Mouse (Mus musculus) cortical plate, adult 2 months (tissue): ENCODE measurements at regions not wholly inside any gene's neighbourhood (a gene's known extent, or its start where the extent isn't known, plus 50 kb on each side); places are given as distances from the start of the nearest gene placed in this dataset.

Experiments used
- H3K27ac ChIP-seq: fragments of 200-500 bp; 2 replicates; pipeline ENCODE4 v1.5.1; 2012; ENCODE audit warnings: low read length, control low read depth, inconsistent platforms; ENCODE audit not compliant: insufficient read depth
- H3K4me1 ChIP-seq: fragments of 200-500 bp; 2 replicates; pipeline ENCODE4 v1.6.1; 2011; ENCODE audit warnings: low read length; ENCODE audit not compliant: control insufficient read depth, insufficient read depth
- H3K4me3 ChIP-seq: fragments of 200-500 bp; 2 replicates; pipeline ENCODE4 v1.5.1; 2011; ENCODE audit warnings: mild to moderate bottlenecking, low read length, control low read depth; ENCODE audit not compliant: insufficient read depth
- CTCF ChIP-seq: fragments of 200-500 bp; IDR thresholded peaks from 2 replicates; pipeline ENCODE4 v1.5.1; 2011; ENCODE audit warnings: mild to moderate bottlenecking, control low read depth, low read length; ENCODE audit not compliant: insufficient read depth; ENCODE audit errors: extremely low read depth
- POLR2A ChIP-seq: fragments of 200-500 bp; IDR thresholded peaks from 2 replicates; pipeline ENCODE4 v1.6.1; 2011; ENCODE audit warnings: mild to moderate bottlenecking, low read length, control low read depth; ENCODE audit not compliant: insufficient read depth; ENCODE audit errors: extremely low read depth

DNA sequence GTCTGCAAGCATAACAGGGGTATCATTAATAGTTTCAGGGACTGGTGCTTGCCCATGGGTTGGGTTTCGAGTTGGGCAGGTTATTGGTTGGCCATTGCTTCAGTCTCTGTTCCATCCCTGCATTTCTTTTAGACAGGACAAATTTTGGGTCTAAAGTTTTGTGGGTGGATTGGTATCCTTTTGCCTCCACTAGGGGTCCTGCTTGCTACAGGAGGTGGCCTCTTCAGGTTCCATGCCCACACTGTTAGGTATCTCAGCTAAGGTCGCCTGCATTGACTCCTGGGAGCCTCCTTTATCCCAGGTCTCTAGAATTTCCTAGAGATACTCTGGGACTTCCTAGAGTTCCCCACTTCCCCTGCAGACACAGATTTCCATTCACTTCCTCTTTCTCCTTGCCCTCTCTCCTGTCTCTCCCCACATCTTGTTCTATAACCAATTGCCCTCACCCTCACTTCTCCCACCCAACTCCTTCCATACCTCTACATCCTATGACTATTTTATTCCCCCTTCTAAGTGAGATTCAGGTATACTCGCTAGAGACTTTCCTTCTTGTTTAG is 278.2 kb downstream of the 1700017N19Rik start:
- TF ChIP-seq POLR2A, result no peak
- TF ChIP-seq CTCF, result peak; percentile 25; the same call in 1 of the 2 replicates
- Histone ChIP-seq H3K4me1 (no peaks in the 10 kb centered on the region), H3K4me3 (no peak overlapping the region), H3K27ac (no peak overlapping the region)

- no peak overlapping the region for H3K27ac ChIP-seq
- H3K4me1 ChIP-seq, result no peaks in the 10 kb centered on the region
- no peak overlapping the region for H3K4me3 ChIP-seq
- TF ChIP-seq CTCF, result no peak
- TF ChIP-seq POLR2A, result no peak
These were observed 292.3 kb downstream of the 1700017N19Rik start for GRCm38 (mm10) chr10:100882584-100882983.

DNA sequence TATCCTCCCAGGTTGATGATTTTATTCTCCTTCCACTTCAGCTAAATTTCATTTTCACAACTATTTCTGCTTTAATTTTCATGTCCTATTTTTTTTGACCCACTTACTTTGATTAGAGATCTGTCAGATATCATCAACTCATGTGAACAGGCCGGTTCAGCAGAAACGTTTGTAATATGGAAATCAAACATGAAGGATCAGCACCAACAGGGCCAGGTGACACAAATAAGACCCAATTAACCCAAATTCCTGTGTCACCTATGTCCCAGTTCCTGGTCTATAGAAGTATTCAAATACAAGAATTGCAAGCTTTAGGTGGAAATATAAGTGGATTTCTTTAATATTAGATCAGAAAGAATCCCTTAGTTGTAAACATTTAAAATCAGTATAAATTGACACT is 332.7 kb downstream of the 1700017N19Rik start:
- TF ChIP-seq POLR2A (no peak), CTCF (no peak)
- Histone ChIP-seq H3K27ac (no peak overlapping the region), H3K4me3 (no peak overlapping the region), H3K4me1 (no peaks in the 10 kb centered on the region)

- Histone ChIP-seq H3K4me3 (no peak overlapping the region), H3K27ac (no peak overlapping the region), H3K4me1 (no peaks in the 10 kb centered on the region)
- TF ChIP-seq POLR2A (no peak), CTCF (no peak)
These were observed 336.8 kb downstream of the 1700017N19Rik start for GRCm38 (mm10) chr10:100927086-100927485.

- no peak overlapping the region for H3K27ac ChIP-seq
- H3K4me3 ChIP-seq, result no peak overlapping the region
- TF ChIP-seq CTCF, result no peak
- no peak for TF ChIP-seq POLR2A
- no peaks in the 10 kb centered on the region for H3K4me1 ChIP-seq
These were observed 341.5 kb downstream of the 1700017N19Rik start for GRCm38 (mm10) chr10:100931739-100932138.

GRCm38 (mm10) chr10:100958371-100958770 is 368.1 kb downstream of the 1700017N19Rik start:
- no peak for TF ChIP-seq POLR2A
- H3K4me3 ChIP-seq, result no peak overlapping the region

DNA sequence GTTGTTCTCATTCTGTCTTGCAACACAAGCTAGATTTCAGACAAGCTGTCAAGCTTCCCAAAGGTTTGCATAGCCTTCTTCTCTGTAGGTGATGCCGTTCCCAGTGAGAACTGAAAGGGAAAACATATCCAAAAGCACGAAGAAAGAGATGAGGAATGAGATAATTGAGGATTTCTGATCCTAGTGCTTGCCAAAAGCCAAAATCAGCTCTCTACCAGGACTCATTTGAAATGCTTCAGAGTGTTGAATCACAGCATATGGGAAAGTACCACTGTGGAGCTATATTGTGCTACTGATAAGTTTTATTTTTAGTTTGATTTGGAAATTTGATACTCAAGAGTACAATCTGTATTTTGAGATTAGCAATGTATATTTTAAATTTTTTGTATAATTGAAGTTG is 413.2 kb downstream of the 1700017N19Rik start:
- Histone ChIP-seq H3K27ac (no peak overlapping the region; the same call in 1 of the 2 replicates), H3K4me1 (no peaks in the 10 kb centered on the region), H3K4me3 (no peak overlapping the region)
- TF ChIP-seq POLR2A, result no peak
- TF ChIP-seq CTCF, result no peak

More at GRCm38 (mm10) chr10:100958371-100958770, 368.1 kb downstream of the 1700017N19Rik start:
- H3K27ac ChIP-seq, result no peak overlapping the region
- no peaks in the 10 kb centered on the region for H3K4me1 ChIP-seq

GRCm38 (mm10) chr10:101004687-101005086 is 414.4 kb downstream of the 1700017N19Rik start:
- H3K27ac ChIP-seq, result no peak overlapping the region
- TF ChIP-seq POLR2A (no peak), CTCF (no peak)
- H3K4me3 ChIP-seq, result no peak overlapping the region
- no peaks in the 10 kb centered on the region for H3K4me1 ChIP-seq

GRCm38 (mm10) chr10:101015416-101015815 is 425.1 kb downstream of the 1700017N19Rik start:
- H3K4me3 ChIP-seq, result no peak overlapping the region
- H3K4me1 ChIP-seq, result no peaks in the 10 kb centered on the region
- no peak overlapping the region for H3K27ac ChIP-seq
- no peak for TF ChIP-seq CTCF
- no peak for TF ChIP-seq POLR2A

- no peak for TF ChIP-seq POLR2A
- no peak for TF ChIP-seq CTCF
- Histone ChIP-seq H3K4me1 (no peaks in the 10 kb centered on the region), H3K4me3 (no peak overlapping the region), H3K27ac (no peak overlapping the region)
These were observed 448.3 kb downstream of the 1700017N19Rik start for GRCm38 (mm10) chr10:101038630-101039029.

GRCm38 (mm10) chr10:101039034-101039433 is 448.8 kb downstream of the 1700017N19Rik start:
- no peak for TF ChIP-seq POLR2A
- no peak for TF ChIP-seq CTCF
- Histone ChIP-seq H3K4me3 (no peak overlapping the region), H3K27ac (no peak overlapping the region), H3K4me1 (no peaks in the 10 kb centered on the region)
